Mouse (Mus musculus) G1E (cell line): ENCODE measurements around the gene Olfm1.

Experiments used
- CTCF ChIP-seq: IDR thresholded peaks from 2 replicates; pipeline ENCODE4 v1.5.1; 2012; ENCODE audit warnings: low read depth, low read length, inconsistent platforms, mixed read lengths
- GATA1 ChIP-seq: IDR thresholded peaks from 2 replicates; pipeline ENCODE4 v1.6.1; 2012; ENCODE audit warnings: borderline replicate concordance, low read length, inconsistent platforms, mixed read lengths
- TAL1 ChIP-seq: conservative IDR thresholded peaks from 2 replicates; pipeline ENCODE4 v1.6.1; 2012; ENCODE audit warnings: low read depth, low read length, inconsistent platforms, mixed read lengths

- no peak for TF ChIP-seq TAL1
- TF ChIP-seq CTCF: no peak
- no peak for TF ChIP-seq GATA1
These were observed 27.2 kb upstream of the Olfm1 start for GRCm38 (mm10) chr2:28165570-28165969.
